Mouse (Mus musculus): Measurements from ENCODE around the gene Fam122a. TPM values are rescaled to one million over a fixed set of nuclear protein-coding genes. Genes with fewer than 3 reads are reported as not detected.

Fam122a gene
- polyA plus RNA-seq, 1 experiment, result 12.6 TPM

DNA sequence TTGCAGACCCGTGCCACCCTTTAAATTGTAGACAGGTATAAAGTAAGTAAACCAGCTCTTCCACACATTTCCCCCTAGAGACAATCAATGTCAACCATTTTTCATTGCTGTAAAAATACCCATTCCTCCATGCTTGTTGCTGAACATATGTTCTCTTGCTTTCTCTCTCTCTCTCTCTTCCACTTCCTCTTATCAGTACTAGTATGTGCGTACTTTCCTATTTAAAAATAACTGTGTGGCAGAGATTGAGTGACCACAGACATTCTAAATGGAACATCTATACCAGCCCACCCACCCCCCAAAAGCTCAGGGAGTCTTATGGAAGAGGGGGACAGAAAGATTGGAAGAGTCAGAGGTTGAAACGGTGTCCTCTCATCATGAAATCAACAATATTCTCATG lies 32.8 kb downstream of the Fam122a start:
- no peaks in the 10 kb centered on the region for H3K4me1 ChIP-seq (ENCODE audit: control insufficient read depth, insufficient read depth, low read length)
- TF ChIP-seq POLR2A (IDR thresholded peaks at IDR 0.05; ENCODE audit: low read depth, low read length) (no peak), CTCF (IDR thresholded peaks at IDR 0.05; ENCODE audit: borderline replicate concordance, insufficient read depth, low read length) (no peak)
- no peak overlapping the region for H3K4me3 ChIP-seq (ENCODE audit: insufficient read depth, low read length)
- H3K27ac ChIP-seq (ENCODE audit: insufficient read depth, low read length), result no peak overlapping the region

DNA sequence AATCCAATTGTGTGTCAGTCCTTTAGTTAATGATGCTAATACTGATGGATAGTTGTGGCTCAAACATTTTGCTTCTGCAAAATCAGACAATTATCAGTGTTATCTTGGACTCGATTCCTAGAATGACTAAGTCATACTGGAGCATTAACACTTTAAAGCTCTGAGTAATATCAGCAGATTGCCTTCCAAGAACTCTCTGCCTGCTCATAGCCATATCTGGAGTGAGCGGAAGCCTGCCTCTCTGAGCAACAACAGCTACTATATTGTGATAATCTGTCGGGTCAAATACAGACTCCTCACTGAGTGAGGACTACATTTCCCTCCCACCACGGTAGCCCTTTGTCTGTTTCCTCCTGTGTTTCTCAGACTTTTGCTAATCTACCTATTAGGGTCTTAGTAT lies 37.4 kb downstream of the Fam122a start:
- no peaks in the 10 kb centered on the region for H3K4me1 ChIP-seq (ENCODE audit: control insufficient read depth, insufficient read depth, low read length)
- TF ChIP-seq POLR2A (IDR thresholded peaks at IDR 0.05; ENCODE audit: low read depth, low read length), result no peak
- no peak for TF ChIP-seq CTCF (IDR thresholded peaks at IDR 0.05; ENCODE audit: borderline replicate concordance, insufficient read depth, low read length)
- H3K4me3 ChIP-seq (ENCODE audit: insufficient read depth, low read length), result no peak overlapping the region
- no peak overlapping the region for H3K27ac ChIP-seq (ENCODE audit: insufficient read depth, low read length)

GRCm38 (mm10) chr19:24434291-24434690 lies 42.9 kb downstream of the Fam122a start:
- Histone ChIP-seq H3K4me1 (ENCODE audit: control insufficient read depth, insufficient read depth, low read length) (no peaks in the 10 kb centered on the region), H3K27ac (ENCODE audit: insufficient read depth, low read length) (no peak overlapping the region), H3K4me3 (ENCODE audit: insufficient read depth, low read length) (no peak overlapping the region)
- no peak for TF ChIP-seq POLR2A (IDR thresholded peaks at IDR 0.05; ENCODE audit: low read depth, low read length)
- no peak for TF ChIP-seq CTCF (IDR thresholded peaks at IDR 0.05; ENCODE audit: borderline replicate concordance, insufficient read depth, low read length)

DNA sequence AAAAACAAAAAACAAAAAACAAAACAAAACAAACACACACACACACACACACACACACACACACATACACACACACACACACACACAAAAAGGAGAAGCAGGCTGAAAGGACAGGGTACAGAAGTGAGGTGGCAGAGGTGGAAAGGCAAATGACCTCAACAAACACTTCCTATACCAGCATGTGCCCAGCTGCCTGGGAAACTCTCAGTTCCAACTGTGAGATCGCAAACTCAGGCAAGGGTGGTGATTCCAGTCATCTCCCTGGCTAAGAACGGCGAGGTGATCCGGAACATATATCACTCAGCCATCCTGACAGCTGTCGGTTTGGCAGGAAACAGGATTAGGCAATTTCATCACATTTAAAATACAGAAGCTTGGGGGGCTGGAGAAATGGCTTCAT lies 44.7 kb downstream of the Fam122a start:
- Histone ChIP-seq H3K4me1 (ENCODE audit: control insufficient read depth, insufficient read depth, low read length) (no peaks in the 10 kb centered on the region), H3K27ac (ENCODE audit: insufficient read depth, low read length) (no peak overlapping the region), H3K4me3 (ENCODE audit: insufficient read depth, low read length) (no peak overlapping the region)
- TF ChIP-seq POLR2A (IDR thresholded peaks at IDR 0.05; ENCODE audit: low read depth, low read length) (no peak), CTCF (IDR thresholded peaks at IDR 0.05; ENCODE audit: borderline replicate concordance, insufficient read depth, low read length) (no peak)

GRCm38 (mm10) chr19:24431381-24431780 lies 45.8 kb downstream of the Fam122a start:
- H3K4me1 ChIP-seq (ENCODE audit: control insufficient read depth, insufficient read depth, low read length), result no peaks in the 10 kb centered on the region
- H3K4me3 ChIP-seq (ENCODE audit: insufficient read depth, low read length), result no peak overlapping the region
- H3K27ac ChIP-seq (ENCODE audit: insufficient read depth, low read length), result no peak overlapping the region
- TF ChIP-seq CTCF (IDR thresholded peaks at IDR 0.05; ENCODE audit: borderline replicate concordance, insufficient read depth, low read length) (no peak), POLR2A (IDR thresholded peaks at IDR 0.05; ENCODE audit: low read depth, low read length) (no peak)

DNA sequence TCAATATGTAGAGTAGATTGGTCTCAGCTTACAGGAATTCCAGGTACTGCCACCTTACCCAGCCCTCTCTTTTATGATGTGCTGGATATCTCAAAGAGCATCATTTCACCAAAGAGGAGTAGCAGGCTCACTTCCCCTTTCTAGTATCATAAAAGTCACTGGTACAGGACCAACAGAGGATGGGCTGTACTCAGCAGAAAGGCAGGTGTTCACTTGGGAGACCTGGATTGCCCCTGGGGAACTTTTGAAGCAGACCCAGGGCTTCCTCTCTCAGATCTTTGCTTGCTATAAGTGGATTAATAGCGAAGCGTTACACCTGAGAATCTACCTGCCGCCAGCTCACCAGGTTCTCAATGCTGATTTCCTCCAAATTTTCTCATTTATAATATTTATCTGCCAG lies 49.1 kb downstream of the Fam122a start:
- no peak overlapping the region for H3K4me3 ChIP-seq (ENCODE audit: insufficient read depth, low read length)
- H3K4me1 ChIP-seq (ENCODE audit: control insufficient read depth, insufficient read depth, low read length), result no peaks in the 10 kb centered on the region
- H3K27ac ChIP-seq (ENCODE audit: insufficient read depth, low read length), result no peak overlapping the region
- TF ChIP-seq CTCF (IDR thresholded peaks at IDR 0.05; ENCODE audit: borderline replicate concordance, insufficient read depth, low read length) (no peak), POLR2A (IDR thresholded peaks at IDR 0.05; ENCODE audit: low read depth, low read length) (no peak)

GRCm38 (mm10) chr19:24427258-24427657 lies 49.9 kb downstream of the Fam122a start:
- no peak overlapping the region for H3K4me3 ChIP-seq (ENCODE audit: insufficient read depth, low read length)
- TF ChIP-seq POLR2A (IDR thresholded peaks at IDR 0.05; ENCODE audit: low read depth, low read length) (no peak), CTCF (IDR thresholded peaks at IDR 0.05; ENCODE audit: borderline replicate concordance, insufficient read depth, low read length) (no peak)
- no peaks in the 10 kb centered on the region for H3K4me1 ChIP-seq (ENCODE audit: control insufficient read depth, insufficient read depth, low read length)
- no peak overlapping the region for H3K27ac ChIP-seq (ENCODE audit: insufficient read depth, low read length)

- H3K27ac ChIP-seq (ENCODE audit: insufficient read depth, low read length), result no peak overlapping the region
Observed at GRCm38 (mm10) chr19:24426759-24427181, 50.4 kb downstream of the Fam122a start.

More at GRCm38 (mm10) chr19:24426759-24427181, 50.4 kb downstream of the Fam122a start:
- Histone ChIP-seq H3K4me1 (ENCODE audit: control insufficient read depth, insufficient read depth, low read length) (no peaks in the 10 kb centered on the region), H3K4me3 (ENCODE audit: insufficient read depth, low read length) (no peak overlapping the region)
- TF ChIP-seq POLR2A (IDR thresholded peaks at IDR 0.05; ENCODE audit: low read depth, low read length), result no peak
- TF ChIP-seq CTCF (IDR thresholded peaks at IDR 0.05; ENCODE audit: borderline replicate concordance, insufficient read depth, low read length), result no peak

Other genes with a start within 250 kb of the Fam122a start
- 5.9 and 7.9 TPM in 2 replicates for gene Fxn, start 196.8 kb downstream of the Fam122a start, polyA plus RNA-seq (2011; ENCODE audit: insufficient read length, low read depth, missing spikeins)
- not detected in 2 replicates for gene Pip5k1b, start 78.5 kb upstream of the Fam122a start, polyA plus RNA-seq (2011; ENCODE audit: insufficient read length, low read depth, missing spikeins)
- not detected in 2 replicates for gene Tmem252, start 196.7 kb upstream of the Fam122a start, polyA plus RNA-seq (2011; ENCODE audit: insufficient read length, low read depth, missing spikeins)